Mouse (Mus musculus): Measurements from ENCODE around the gene Zfp119b.
A peak's percentile ranks its signal among the peaks of the same experiment; 100 is the strongest.

Zfp119b gene

DNA sequence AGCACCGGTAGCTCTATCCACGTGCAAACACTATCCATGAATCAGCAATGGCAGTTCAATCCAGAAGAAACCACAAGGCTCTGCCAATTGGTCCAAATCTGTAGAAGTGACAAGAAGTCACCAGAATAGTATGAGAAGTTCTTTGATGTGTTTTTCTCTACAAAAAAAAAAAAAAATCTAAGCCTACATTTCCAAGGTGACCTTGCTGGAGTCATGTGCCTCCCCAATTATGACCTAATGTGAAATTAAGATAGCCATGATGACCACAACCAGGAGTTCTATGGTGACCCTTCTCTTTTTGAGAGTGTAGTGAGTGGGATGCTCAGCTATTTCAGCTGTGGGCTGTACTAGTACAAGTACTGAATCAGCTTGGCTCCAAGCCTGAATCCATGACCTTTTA lies at the start of gene Zfp119b:
Gene Zfp119b, minus strand, starts transcription at position 101 of the 400 bp plus-strand sequence.
- no peak for DNase-seq (ENCODE audit: low read depth, low spot score)

DNA sequence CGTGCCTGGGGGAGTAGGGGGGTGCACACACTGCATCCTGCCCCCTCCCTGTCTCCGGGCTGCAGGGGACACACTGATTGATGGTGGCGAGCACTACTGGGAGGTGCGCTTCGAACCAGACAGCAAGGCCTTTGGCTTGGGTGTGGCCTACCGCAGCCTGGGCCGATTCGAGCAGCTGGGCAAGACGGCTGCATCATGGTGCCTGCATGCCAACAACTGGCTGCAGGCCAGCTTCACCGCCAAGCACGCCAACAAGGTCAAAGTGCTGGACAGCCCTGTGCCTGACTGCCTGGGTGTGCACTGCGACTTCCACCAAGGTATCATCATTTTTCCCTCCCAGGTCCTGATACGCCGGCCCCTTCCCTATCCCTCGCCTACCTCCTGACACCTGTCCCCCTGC lies 46.7 kb upstream of the Zfp119b start:
- DNase-seq (ENCODE audit: low read depth, low spot score), result no peak

DNA sequence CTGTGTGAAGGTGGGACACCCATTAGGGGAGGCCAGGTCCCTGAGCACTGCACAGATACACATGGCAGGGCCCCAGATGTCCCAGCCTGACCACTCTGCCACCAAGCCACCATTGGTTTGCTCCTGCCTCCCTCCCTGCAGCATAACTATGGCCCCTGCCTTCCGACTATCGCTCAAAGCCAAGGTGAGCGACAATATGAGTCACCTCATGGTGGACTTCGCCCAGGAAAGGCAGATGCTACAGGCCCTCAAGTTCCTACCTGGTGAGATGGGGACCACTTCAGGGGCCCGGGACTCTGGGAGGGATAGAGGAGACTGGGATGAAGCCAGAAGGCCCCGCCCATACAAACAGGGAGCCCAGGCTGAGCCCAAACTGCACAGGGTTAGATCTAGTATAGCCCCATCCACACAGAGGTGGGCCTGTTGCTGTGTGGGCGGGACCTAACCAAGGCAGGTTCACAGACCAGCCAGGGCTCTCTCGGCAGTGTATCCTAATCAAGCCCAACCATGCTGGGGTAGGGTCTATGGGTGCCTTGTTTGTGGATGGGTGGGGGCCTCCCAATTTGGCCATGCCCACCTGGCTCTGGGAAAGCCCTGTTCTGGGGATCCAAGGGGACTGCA lies 41.1 kb upstream of the Zfp119b start:
- no peak for DNase-seq (ENCODE audit: low read depth, low spot score)

DNA sequence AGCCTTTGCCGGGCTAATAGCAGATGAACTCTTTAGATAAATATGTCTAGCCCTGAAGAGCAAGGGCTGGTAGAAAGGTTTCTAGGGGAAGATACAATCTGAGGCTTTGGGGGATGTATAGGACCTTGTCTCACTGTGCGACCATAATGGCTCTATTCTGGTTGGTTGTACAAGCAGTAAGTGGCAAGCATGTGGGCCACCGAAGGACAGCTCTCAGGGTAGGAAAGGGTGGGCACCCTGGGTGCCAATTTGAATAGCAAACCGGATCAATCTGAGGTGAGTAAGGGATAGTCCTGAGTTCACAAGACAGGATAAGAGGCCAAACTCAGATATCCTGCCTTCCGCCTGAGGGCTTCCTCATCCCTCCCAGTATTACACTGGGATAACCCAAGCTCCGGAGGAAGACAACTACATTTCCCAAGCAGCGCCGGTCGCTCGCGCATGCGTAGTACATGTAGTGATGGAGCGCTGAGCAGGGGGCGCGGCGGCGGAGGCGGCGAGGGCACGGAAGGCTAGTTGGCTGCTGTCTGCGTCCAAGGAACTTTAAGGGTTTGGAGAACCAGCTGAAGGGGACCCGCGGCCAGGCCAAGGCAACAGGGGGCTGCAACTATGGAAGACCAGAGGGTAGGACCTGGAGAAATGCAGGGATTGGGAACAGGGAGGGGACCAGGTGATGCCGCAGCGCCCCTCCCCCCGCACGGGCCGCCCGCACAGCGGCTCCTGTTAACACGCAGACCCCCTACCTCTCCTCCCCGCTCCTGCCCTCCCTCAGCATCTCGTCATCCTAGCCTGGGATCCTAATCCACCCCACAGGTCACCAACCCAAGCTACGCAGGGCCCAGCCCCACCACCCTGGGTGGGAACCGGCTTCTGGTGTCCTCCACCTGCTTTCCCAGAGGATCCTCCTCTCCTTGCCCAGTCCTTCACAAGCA lies 37.0 kb upstream of the Zfp119b start, which contains the start of gene Fsd1:
Gene Fsd1, plus strand, starts transcription at position 480 of the 932 bp plus-strand sequence.
- peak; percentile 87 for DNase-seq (ENCODE audit: low read depth, low spot score)

DNA sequence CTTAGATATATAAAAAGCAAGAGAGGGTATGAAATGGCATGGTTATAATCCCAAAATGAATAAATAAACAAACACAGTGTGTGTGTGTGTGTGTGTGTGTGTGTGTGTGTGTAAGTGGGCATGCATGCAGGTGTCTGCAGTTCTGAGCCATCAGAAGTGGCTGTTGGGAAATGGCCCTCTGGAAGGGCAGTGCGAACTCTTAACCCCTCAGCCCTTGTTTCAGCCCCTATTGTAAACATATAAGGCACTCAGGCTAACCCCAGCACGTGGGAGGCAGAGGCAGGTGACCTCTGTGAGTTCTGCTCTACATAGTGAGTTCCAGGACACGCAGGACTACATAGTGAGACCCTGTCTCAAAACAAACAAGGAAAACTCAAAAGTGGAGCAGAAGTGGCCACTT lies 28.0 kb upstream of the Zfp119b start:
- no peak for DNase-seq (ENCODE audit: low read depth, low spot score)

DNA sequence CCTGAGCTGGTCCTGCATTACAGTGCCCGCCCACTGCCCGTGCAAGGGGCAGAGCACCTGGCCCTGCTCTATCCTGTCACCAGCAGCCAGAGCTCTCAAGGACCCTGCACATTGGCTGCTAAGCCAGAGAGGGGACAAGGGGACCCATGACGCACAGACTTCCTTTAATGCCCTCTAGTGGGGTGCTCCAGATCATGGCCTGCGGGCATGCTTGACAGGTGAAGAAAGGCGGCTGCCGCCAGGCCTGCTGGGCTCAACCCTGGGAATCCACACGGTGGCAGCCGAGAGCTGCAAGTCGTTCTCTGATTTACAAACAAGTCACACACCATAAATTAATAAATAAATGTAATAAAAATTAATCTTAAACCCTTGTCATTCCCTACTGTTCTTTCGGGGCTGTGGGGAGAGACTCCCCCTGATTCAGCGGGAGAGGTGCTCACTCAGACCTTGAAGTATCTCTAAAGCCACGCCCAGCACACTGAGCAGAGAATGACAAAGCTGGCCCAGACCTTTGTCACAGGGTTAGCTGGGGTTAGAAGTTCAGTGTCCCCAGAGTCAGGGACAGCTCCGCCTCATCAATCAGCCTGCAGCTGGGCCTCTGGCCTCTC lies 27.1 kb upstream of the Zfp119b start:
- peak; percentile 82 for DNase-seq (ENCODE audit: low read depth, low spot score)

DNA sequence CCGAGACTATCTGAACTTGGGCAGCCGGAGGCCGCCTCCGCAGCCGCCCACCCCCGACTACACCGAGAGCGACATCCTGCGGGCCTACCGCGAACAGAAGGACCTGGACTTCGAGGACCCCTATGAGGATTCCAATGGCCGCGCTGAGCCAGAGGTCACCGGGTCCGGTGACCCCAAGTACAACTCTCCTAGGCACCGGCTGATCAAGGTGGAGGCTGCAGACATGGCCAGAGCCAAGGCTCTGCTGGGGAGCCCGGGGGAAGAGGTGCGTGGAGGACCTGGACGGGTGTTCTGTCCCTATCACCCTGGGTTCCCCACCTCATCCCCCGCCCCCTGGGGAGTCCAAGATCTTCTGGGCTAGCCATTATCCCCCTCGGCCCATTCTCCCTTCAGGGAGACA lies 22.2 kb upstream of the Zfp119b start:
- DNase-seq (ENCODE audit: low read depth, low spot score), result no peak

DNA sequence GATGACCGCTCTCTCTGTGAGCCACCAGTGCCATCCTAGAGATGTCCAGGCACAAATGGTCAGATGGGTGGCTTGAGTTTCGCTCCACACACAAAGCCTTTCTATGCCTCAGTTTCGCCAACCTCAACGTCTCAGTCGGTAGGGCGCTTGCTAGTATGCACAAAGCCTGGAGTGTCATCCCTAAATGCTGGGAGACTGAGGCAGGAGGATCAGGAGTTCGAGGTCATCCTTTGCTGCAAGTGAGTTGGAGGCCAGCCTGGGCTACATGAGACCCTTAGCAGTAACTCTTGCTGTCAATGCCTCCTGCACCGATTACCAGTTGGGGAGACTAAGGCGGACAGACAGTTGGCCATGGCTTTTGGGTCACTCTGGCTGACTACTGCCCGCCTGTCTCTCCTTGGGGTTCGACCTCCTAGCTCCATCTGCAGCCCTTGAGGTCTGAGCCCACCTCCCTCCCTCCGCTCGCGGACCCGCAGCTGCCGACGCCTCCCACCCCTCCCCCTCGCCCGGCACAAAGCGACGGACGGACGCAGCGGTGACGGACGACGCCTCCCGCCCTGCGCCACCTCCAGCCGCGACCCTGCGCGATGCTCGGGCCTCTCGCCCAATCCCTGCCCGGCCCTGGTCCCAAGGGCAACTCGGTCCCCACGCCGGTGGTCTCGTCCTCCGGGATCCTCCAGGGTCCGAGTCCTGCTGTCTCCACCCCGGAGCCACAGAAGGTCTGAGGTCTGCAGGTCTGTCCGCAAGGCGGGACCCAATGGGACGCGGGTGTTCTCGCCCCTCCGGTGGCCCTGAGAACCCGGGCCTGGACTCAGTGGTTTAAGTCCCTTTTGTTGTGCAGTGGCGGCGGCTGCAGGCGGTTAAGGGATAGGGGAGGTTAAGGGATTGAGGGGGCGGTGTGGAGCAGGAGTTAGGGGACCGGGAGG lies 20.9 kb upstream of the Zfp119b start, which contains the start of gene Shd:
Gene Shd, plus strand, starts transcription at position 502 of the 926 bp plus-strand sequence.
- DNase-seq (ENCODE audit: low read depth, low spot score), result peak; percentile 77

DNA sequence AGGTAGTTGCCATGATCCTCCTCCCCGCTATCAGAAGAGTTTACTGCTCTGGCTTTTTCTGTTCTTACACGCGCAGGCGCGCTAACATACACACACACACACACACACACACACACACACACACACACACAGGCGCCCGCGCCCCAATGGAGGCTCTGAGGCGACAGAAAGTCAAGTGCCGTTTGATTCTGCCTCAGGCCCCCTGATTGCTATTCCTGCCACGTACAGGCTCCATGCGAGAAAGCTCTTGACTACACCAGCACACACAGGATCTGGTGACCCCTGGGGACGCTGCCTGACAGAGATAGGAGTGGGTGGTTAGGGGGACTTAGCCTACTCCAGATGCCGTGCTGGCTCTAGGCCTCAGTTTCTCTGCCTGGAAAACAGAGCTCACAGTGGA lies 20.3 kb upstream of the Zfp119b start:
- peak; percentile 77 for DNase-seq (ENCODE audit: low read depth, low spot score)

DNA sequence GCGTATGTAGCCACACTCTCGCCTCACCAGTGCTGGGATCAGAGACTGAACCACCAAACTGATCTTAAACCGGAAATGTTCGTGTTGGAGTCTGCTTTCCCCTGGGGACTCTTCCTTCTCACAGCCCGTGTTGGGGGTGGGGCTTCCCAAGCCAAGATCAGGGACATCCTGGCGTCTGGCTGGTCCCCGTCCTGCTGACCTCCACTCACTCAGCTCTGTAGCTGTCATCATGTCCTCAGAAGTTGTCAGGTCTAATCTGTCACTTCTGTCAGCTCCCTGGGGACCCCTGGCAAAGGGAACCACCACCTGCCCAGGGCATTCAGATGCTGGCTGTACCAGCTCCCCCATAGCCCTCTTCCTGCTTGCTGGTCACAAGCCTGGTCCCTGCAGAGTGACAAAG lies 18.9 kb upstream of the Zfp119b start:
- DNase-seq (ENCODE audit: low read depth, low spot score), result no peak

DNA sequence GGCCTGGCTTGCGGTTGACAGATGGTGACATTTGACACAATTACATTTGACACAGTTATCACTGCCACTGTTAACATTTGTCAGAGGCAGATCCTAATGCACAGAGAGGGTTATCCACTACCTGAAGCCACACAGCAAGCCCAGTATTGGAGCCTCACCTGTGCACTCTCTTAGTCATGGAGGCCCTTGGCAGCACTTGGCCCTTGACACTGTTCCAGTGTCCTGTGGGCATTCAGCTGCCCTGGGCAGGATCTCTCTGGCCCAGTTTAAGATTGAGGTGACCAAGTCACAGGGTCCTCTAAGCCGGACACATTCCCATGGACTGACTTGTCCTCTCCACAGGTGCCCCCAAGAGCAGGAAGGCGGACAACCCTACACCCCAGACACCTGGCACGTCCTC lies 17.9 kb upstream of the Zfp119b start:
- DNase-seq (ENCODE audit: low read depth, low spot score), result no peak

DNA sequence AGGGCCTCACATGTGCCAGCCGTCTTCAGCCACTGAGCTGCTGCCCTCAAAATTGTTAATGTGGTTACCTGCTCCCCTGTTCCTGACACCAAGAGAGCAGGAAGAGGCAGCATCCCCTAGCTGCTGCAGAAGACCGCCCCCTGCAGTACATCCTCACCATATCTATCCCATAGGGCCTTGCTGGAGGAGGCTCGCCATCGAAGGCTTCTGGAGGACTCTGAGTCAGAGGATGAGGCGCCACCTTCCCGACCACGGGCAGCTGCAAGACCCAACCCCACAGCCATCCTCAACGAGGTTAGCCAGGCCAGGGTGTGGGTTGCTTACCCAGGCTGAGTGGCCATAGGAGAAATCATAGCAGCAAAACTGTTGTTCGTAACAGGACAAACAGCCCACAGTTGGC lies 15.7 kb upstream of the Zfp119b start:
- DNase-seq (ENCODE audit: low read depth, low spot score), result no peak

DNA sequence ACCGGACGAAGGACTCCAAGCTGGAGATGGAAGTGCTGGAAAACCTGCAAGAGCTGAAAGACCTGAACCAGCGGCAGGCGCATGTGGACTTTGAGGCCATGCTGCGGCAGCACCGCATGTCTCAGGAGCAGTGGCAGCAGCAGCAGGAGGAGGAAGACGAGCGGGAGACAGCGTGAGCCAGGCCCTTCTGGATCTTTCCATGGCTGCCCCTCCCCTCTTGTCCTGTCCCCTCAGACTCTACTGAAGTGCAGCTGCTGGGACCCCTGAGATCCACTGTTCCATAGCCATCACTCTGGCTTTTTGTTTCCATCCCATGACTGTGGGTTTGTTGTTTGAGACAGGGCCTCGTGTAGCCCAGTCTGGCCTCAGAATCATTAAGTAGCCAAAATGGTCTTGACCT lies 15.2 kb upstream of the Zfp119b start:
- no peak for DNase-seq (ENCODE audit: low read depth, low spot score)

DNA sequence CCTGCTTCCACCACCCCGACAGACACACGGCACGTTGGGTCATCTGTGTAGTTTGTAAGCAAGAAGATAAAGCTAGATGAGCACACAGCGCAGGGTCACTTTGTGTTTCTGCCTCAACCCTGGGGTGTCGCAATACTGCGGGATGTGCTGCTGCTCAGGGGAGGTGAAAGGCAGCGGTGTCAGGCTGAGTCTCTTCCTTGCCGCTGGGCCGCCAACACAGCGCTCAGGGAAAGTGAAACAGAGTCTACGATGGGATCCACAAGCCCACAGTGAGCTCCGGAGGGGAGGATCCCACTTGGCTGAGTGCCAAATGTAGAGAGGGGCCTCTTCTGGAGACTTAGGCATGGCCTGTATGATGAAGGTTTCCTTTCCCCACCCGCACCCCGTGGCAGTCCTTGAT lies 13.9 kb upstream of the Zfp119b start:
- no peak for DNase-seq (ENCODE audit: low read depth, low spot score)

DNA sequence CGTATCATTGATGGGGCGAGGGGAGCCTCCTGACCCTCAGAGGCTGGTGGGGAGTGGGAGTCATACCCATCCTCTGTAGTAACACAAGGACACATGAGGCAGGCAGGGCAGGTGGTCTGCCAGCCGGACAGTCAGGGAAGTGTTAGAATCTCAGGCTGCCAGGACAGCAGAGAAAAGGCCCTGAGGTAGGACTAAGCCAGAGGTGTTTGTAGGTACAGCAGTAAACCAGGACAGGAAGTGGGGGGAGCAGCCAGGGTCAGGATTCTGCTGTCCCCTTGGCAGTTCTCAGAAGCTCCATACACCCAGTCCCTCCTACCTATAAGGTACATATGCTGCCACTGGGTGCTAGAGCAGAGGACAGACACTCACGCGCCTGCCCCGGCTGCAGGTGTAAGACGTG lies 12.3 kb upstream of the Zfp119b start:
- no peak for DNase-seq (ENCODE audit: low read depth, low spot score)

DNA sequence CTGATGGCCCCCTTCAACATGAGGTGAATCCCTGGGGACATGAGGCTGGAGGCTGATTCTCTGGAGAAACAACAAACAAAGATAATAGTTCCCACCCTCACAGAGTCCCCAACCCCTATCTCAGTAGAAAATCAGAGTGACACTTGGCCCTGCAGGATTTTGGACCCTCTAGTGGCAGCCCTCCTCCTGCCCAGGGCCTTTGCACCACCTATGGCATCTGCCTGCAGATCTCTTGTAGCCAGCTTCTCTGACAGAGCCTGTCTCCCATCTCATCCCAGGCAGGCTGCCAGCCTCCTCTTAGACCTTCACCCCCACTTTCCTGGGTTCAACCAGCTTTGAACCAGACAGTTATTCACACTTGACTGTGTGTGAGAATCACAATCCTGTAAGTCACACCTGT lies 11.5 kb upstream of the Zfp119b start:
- DNase-seq (ENCODE audit: low read depth, low spot score), result no peak

DNA sequence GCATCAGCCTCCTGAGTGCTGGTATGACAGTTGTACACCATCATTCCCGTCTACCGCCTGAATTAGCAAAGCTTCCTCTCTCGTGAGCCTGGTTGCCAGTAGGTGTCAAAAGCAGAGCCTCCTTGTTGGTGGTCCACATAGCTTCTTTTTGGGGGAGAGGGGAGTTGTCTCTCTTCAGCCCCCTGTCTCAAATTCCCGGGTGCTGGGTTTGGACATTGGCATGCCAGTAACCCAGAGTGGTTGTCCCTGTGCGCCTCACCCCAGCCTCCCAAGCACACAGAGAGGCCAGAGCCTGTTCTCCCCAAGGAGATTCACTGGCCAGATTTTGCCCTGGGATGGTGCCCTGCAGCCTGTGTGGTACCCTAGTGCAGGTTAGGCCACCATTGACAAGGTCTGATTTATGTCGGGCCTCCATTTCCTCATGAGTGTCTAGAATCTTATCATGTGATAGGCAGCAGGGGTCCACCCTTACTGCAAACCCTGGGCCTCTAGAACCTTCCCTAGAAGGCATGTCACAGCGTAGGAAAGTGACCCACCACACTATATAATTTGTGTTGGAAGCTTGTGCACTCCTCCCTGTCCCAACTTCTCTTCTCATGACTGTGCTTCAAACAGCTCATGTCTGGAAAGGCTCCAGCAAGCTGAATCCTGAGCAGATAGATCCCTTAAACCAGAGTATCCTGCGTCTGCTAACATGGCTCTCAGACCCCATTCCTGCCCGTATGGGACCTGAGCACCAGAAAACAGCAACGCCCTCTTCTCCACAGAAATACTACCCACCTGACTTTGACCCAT lies 10.8 kb upstream of the Zfp119b start:
- no peak for DNase-seq (ENCODE audit: low read depth, low spot score)

DNA sequence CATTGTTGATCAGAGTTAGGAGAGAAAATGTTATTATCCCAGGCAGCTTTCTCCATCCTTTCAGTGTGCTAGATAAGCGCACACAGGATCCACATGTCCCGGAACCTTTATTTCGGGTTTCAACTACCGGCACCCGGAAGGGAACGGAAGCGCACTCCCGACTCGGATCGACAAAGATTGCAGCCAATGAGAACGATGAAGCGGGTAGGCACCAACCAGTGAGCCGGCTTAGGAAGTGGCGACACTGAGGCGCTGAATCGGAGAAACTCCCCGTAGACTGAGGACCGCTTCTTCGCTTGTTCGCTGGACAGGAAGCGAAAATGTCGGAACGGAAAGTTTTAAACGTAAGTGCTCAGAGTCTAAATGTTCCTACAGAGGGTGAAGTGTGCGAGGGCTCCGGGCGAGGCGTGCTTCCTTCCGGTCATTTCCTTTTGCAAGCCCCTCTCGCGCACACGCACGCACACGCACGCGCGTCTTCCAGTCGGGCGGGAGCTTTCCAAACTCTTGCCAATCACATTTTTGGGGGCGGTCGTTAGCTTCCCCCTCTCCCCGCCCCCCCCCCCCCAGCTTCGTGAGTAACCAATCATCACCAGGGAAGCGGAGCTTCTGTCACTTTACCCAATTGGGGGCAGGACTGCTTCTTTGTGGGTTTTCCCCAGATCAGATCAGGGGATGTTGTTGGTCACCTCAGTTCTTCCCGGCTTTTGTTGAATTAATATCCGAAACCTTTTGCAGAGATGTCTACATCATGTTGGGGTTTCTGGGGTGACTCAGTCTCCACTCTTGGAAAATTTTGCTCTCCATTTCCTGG lies 9.8 kb upstream of the Zfp119b start, which contains the start of gene Yju2:
Gene Yju2, plus strand, starts transcription at position 182 of the 811 bp plus-strand sequence.
- peak; percentile 95 for DNase-seq (ENCODE audit: low read depth, low spot score)

DNA sequence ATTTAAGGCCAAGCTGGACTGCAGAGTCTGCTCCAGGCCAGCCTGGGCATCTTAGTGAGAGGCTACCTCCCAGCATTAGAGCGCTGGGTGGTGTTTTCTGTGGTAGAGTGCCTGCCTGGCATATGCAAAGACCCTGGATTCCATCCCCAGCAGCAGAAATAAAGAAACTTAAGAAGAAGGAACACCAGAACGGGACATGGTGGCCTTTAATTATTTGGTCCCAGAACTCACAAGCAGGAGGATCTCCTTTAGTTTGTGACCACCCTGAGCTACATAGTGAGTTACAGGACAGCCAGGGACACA lies 9.2 kb upstream of the Zfp119b start:
- no peak for DNase-seq (ENCODE audit: low read depth, low spot score)
